Mouse (Mus musculus) intestine, embryonic 16.5 days (tissue): ENCODE results near the gene Endov. TPM values are rescaled to one million over a fixed set of nuclear protein-coding genes. Genes with fewer than 3 reads are reported as not detected.

Experiments used
- ATAC-seq: fragments of 200-750 bp; cut with Nextera tagmentation; 2 replicates; pipeline ENCODE4 v1.8.0; 2017; ENCODE audit warnings: moderate TSS enrichment, moderate library complexity
- H3K27ac ChIP-seq: fragments of 300-500 bp; sonication (generic); 2 replicates; pipeline ENCODE4 v1.5.1; 2014; ENCODE audit warnings: mild to moderate bottlenecking, low read length
- H3K27me3 ChIP-seq: fragments of 300-500 bp; sonication (generic); replicated peaks from 2 replicates; pipeline ENCODE4 v1.6.1; 2014; ENCODE audit warnings: low read length, control low read depth, mixed read lengths; ENCODE audit not compliant: control insufficient read depth, insufficient read depth
- H3K36me3 ChIP-seq: fragments of 300-500 bp; sonication (generic); 2 replicates; pipeline ENCODE4 v1.6.1; 2014; ENCODE audit warnings: low read length, control low read depth; ENCODE audit not compliant: control insufficient read depth, insufficient read depth
- H3K4me1 ChIP-seq: fragments of 300-500 bp; sonication (generic); 2 replicates; pipeline ENCODE4 v1.6.1; 2014; ENCODE audit warnings: low read length, control low read depth, mixed read lengths; ENCODE audit not compliant: control insufficient read depth, insufficient read depth
- H3K4me2 ChIP-seq: fragments of 300-500 bp; sonication (generic); 2 replicates; pipeline ENCODE4 v1.6.1; 2014; ENCODE audit warnings: low read depth, low read length, control low read depth
- H3K4me3 ChIP-seq: fragments of 300-500 bp; sonication (generic); 2 replicates; pipeline ENCODE4 v1.5.1; 2014; ENCODE audit warnings: mild to moderate bottlenecking, low read length
- H3K9ac ChIP-seq: fragments of 300-500 bp; sonication (generic); 2 replicates; pipeline ENCODE4 v1.6.1; 2014; ENCODE audit warnings: low read depth, low read length
- H3K9me3 ChIP-seq: fragments of 300-500 bp; sonication (generic); 2 replicates; pipeline ENCODE4 v1.6.1; 2016; ENCODE audit warnings: low read length, control low read depth; ENCODE audit not compliant: control insufficient read depth
- WGBS: fragments of 180-500 bp; shearing (Covaris S2); extraction: QIAGEN DNeasy Blood & Tissue Kit; methylation state at CpG from one replicate; pipeline ENCODE4 v1.1.7; 2014; 5-methylcytosine and 5-hydroxymethylcytosine counted together
- polyA plus RNA-seq: library from polyadenylated mRNA; unstranded; fragments of >200 nt; fragmentation: Nextera tagmentation; extraction: Ambion mirVana; gene quantifications from 2 replicates; pipeline ENCODE4 v1.2.1, GENCODE M21; 2015

The Endov gene
- polyA plus RNA-seq, 1 experiment from 2014 or later, result 15.1 TPM

GRCm38 (mm10) chr11:119523392-119523791 is 32.2 kb downstream of the Endov start:
- Histone ChIP-seq H3K4me1 (peaks cover 8% of the 10 kb centered on the region; the same call in 1 of the 2 replicates), H3K9me3 (no peaks in the 10 kb centered on the region), H3K9ac (no peak overlapping the region), H3K27me3 (no peaks in the 10 kb centered on the region), H3K4me2 (no peak overlapping the region), H3K36me3 (no peaks in the 10 kb centered on the region), H3K27ac (no peak overlapping the region), H3K4me3 (no peak overlapping the region)
- ATAC-seq, result no peak
- 81% methylated on average over 3 of the region's 3 CpGs for WGBS

- Histone ChIP-seq H3K4me3 (peak overlapping the region; percentile 57), H3K9me3 (no peaks in the 10 kb centered on the region), H3K27ac (no peak overlapping the region), H3K36me3 (no peaks in the 10 kb centered on the region), H3K4me1 (peaks cover 8% of the 10 kb centered on the region; the same call in 1 of the 2 replicates), H3K9ac (peak overlapping the region; percentile 74), H3K27me3 (no peaks in the 10 kb centered on the region), H3K4me2 (peak overlapping the region; percentile 88)
- under 1% methylated on average over 33 of the region's 33 CpGs for WGBS
- ATAC-seq, result peak; percentile 96
These were observed 33.4 kb downstream of the Endov start for GRCm38 (mm10) chr11:119524545-119524949.

GRCm38 (mm10) chr11:119526068-119526966 is 35.2 kb downstream of the Endov start:
- Histone ChIP-seq H3K36me3 (no peaks in the 10 kb centered on the region), H3K4me2 (no peak overlapping the region), H3K9me3 (no peaks in the 10 kb centered on the region), H3K4me3 (no peak overlapping the region), H3K27ac (no peak overlapping the region), H3K9ac (no peak overlapping the region), H3K27me3 (no peaks in the 10 kb centered on the region), H3K4me1 (no peaks in the 10 kb centered on the region)
- WGBS, result 81% methylated on average over 14 of the region's 14 CpGs
- no peak for ATAC-seq

- Histone ChIP-seq H3K4me3 (no peak overlapping the region), H3K4me2 (no peak overlapping the region), H3K27ac (no peak overlapping the region), H3K9me3 (no peaks in the 10 kb centered on the region), H3K27me3 (no peaks in the 10 kb centered on the region), H3K4me1 (no peaks in the 10 kb centered on the region), H3K36me3 (no peaks in the 10 kb centered on the region), H3K9ac (no peak overlapping the region)
- no peak for ATAC-seq
- 50% methylated on average over 11 of the region's 11 CpGs for WGBS
These were observed 37.8 kb downstream of the Endov start for GRCm38 (mm10) chr11:119528930-119529329.

GRCm38 (mm10) chr11:119532460-119532859 is 41.3 kb downstream of the Endov start:
- no peak for ATAC-seq
- Histone ChIP-seq H3K4me2 (no peak overlapping the region), H3K4me1 (no peaks in the 10 kb centered on the region), H3K27ac (no peak overlapping the region), H3K36me3 (no peaks in the 10 kb centered on the region), H3K27me3 (no peaks in the 10 kb centered on the region), H3K4me3 (no peak overlapping the region), H3K9ac (no peak overlapping the region), H3K9me3 (no peaks in the 10 kb centered on the region)
- WGBS, result 78% methylated on average over 8 of the region's 8 CpGs

- Histone ChIP-seq H3K27ac (no peak overlapping the region), H3K4me1 (no peaks in the 10 kb centered on the region), H3K4me2 (no peak overlapping the region), H3K9me3 (no peaks in the 10 kb centered on the region), H3K36me3 (no peaks in the 10 kb centered on the region), H3K9ac (no peak overlapping the region), H3K4me3 (no peak overlapping the region), H3K27me3 (no peaks in the 10 kb centered on the region)
- no peak for ATAC-seq
- 67% methylated on average over 7 of the region's 7 CpGs for WGBS
These were observed 42.6 kb downstream of the Endov start for GRCm38 (mm10) chr11:119533745-119534144.

- no peak for ATAC-seq
- no peak overlapping the region for H3K4me2 ChIP-seq
- 30% methylated on average over 14 of the region's 14 CpGs for WGBS
These were observed 48.8 kb downstream of the Endov start for GRCm38 (mm10) chr11:119539944-119540343.

GRCm38 (mm10) chr11:119540560-119540959 is 49.4 kb downstream of the Endov start:
- Histone ChIP-seq H3K4me2 (no peak overlapping the region), H3K9me3 (no peaks in the 10 kb centered on the region), H3K9ac (no peak overlapping the region), H3K4me3 (no peak overlapping the region), H3K27ac (no peak overlapping the region), H3K36me3 (no peaks in the 10 kb centered on the region), H3K27me3 (peaks cover 50% of the 10 kb centered on the region), H3K4me1 (no peaks in the 10 kb centered on the region; the same call in 1 of the 2 replicates)
- 72% methylated on average over 9 of the region's 9 CpGs for WGBS
- no peak for ATAC-seq

More at GRCm38 (mm10) chr11:119539944-119540343, 48.8 kb downstream of the Endov start:
- H3K36me3 ChIP-seq, result no peaks in the 10 kb centered on the region
- H3K9ac ChIP-seq, result no peak overlapping the region
- H3K27ac ChIP-seq, result no peak overlapping the region
- no peaks in the 10 kb centered on the region for H3K4me1 ChIP-seq
- H3K4me3 ChIP-seq, result no peak overlapping the region
- H3K27me3 ChIP-seq, result peaks cover 44% of the 10 kb centered on the region
- no peaks in the 10 kb centered on the region for H3K9me3 ChIP-seq

GRCm38 (mm10) chr11:119541082-119541481 is 49.9 kb downstream of the Endov start:
- Histone ChIP-seq H3K9ac (no peak overlapping the region), H3K27me3 (peaks cover 55% of the 10 kb centered on the region), H3K4me1 (peaks cover under 1% of the 10 kb centered on the region; the same call in 1 of the 2 replicates), H3K36me3 (no peaks in the 10 kb centered on the region), H3K9me3 (no peaks in the 10 kb centered on the region), H3K27ac (no peak overlapping the region), H3K4me3 (no peak overlapping the region), H3K4me2 (no peak overlapping the region)
- WGBS, result 70% methylated on average over 9 of the region's 9 CpGs
- no peak for ATAC-seq
